Mouse (Mus musculus) liver, embryonic 14.5 days (tissue): ENCODE data around the gene Tgm5. TPM values are rescaled to one million over a fixed set of nuclear protein-coding genes. Genes with fewer than 3 reads are reported as not detected.

ENCODE experiments used
- ATAC-seq: fragments of 200-750 bp; cut with Nextera tagmentation; 2 replicates; pipeline ENCODE4 v1.8.0; 2017; ENCODE audit warnings: moderate number of reproducible peaks, mild to moderate bottlenecking, moderate library complexity; ENCODE audit not compliant: insufficient read depth
- DNase-seq, 3 experiments: peaks; one replicate each; pipeline ENCODE4 v3.0.0-alpha.2; 2012 to 2013; ENCODE audit warnings: low read depth in 3 of 3, low spot score in 3 of 3
- H3K27ac ChIP-seq: fragments of 300-500 bp; sonication (generic); 2 replicates; pipeline ENCODE4 v1.5.1; 2014; ENCODE audit warnings: moderate library complexity, mild to moderate bottlenecking, control low read depth, inconsistent platforms
- H3K27me3 ChIP-seq: fragments of 300-500 bp; sonication (generic); 2 replicates; pipeline ENCODE4 v1.6.1; 2014; ENCODE audit warnings: mild to moderate bottlenecking, low read length, moderate library complexity; ENCODE audit not compliant: control insufficient read depth, insufficient read depth
- H3K36me3 ChIP-seq: fragments of 300-500 bp; sonication (generic); replicated peaks from 2 replicates; pipeline ENCODE4 v1.6.1; 2014; ENCODE audit warnings: low read depth; ENCODE audit not compliant: control insufficient read depth, insufficient read depth
- H3K4me1 ChIP-seq, 2 experiments: fragments of 200-500 bp in 1 of 2; fragments of 300-500 bp in 1 of 2; sonication (generic) in 1 of 2; replicated peaks; 2 replicates each; pipeline ENCODE4 v1.6.1; 2012 to 2014; ENCODE audit warnings: antibody characterized with exemption in 1 of 2, inconsistent platforms in 1 of 2, low read length in 1 of 2; ENCODE audit not compliant: control insufficient read depth in 2 of 2, insufficient read depth in 2 of 2
- H3K4me2 ChIP-seq: fragments of 300-500 bp; sonication (generic); 2 replicates; pipeline ENCODE4 v1.6.1; 2014; ENCODE audit warnings: low read depth, mild to moderate bottlenecking, control low read depth, moderate library complexity
- H3K4me3 ChIP-seq, 2 experiments: fragments of 200-500 bp in 1 of 2; fragments of 300-500 bp in 1 of 2; sonication (generic) in 1 of 2; 2 replicates each; pipeline ENCODE4 v1.5.1; 2012 to 2014; ENCODE audit warnings: low read depth in 2 of 2, low read length in 2 of 2, mild to moderate bottlenecking in 2 of 2, control low read depth in 1 of 2, inconsistent platforms in 1 of 2, moderate library complexity in 1 of 2; ENCODE audit not compliant: insufficient read depth in 1 of 2
- H3K9ac ChIP-seq: fragments of 300-500 bp; sonication (generic); replicated peaks from 2 replicates; pipeline ENCODE4 v1.6.1; 2014; ENCODE audit warnings: mild to moderate bottlenecking, control low read depth, moderate library complexity
- H3K9me3 ChIP-seq: fragments of 300-500 bp; sonication (generic); 2 replicates; pipeline ENCODE4 v1.6.1; 2016; ENCODE audit warnings: low read length, mixed read lengths; ENCODE audit not compliant: control insufficient read depth
- CTCF ChIP-seq: IDR thresholded peaks from 2 replicates; pipeline ENCODE4 v1.5.1; 2016; ENCODE audit warnings: antibody characterized with exemption, low read depth, control low read depth
- EP300 ChIP-seq: IDR thresholded peaks from 2 replicates; pipeline ENCODE4 v1.6.1; 2016; ENCODE audit warnings: antibody characterized with exemption, low read depth
- WGBS: fragments of 180-500 bp; shearing (Covaris S2); extraction: QIAGEN DNeasy Blood & Tissue Kit; methylation state at CpG from one replicate; pipeline ENCODE4 v1.1.7; 2014; ENCODE audit not compliant: insufficient replicate concordance; 5-methylcytosine and 5-hydroxymethylcytosine counted together
- polyA plus RNA-seq, 2 experiments: library from polyadenylated mRNA; depleted of rRNA in 1 of 2; stranded (reverse) in 1 of 2; unstranded in 1 of 2; fragments of >200 nt; fragmentation: Nextera tagmentation in 1 of 2; extraction: Ambion mirVana in 1 of 2; gene quantifications; 2 replicates each; pipeline versions ENCODE4 v1.2.1 to v1.2.3; 2012 to 2014

The Tgm5 gene
- polyA plus RNA-seq, 2 experiments: not detected

GRCm38 (mm10) chr2:121036733-121037341, 48.8 kb downstream of the Tgm5 start, which contains the start of gene Epb42:
Gene Epb42 (minus strand): TSS chr2:121037072.
- 12% methylated on average over 5 of the region's 5 CpGs for WGBS
- Histone ChIP-seq H3K9me3 (no peaks in the 10 kb centered on the region; the same call in 1 of the 2 replicates), H3K4me2 (peak within 1 kb of the TSS; percentile 86), H3K27me3 (no peaks in the 10 kb centered on the region), H3K4me1 (peaks cover 6 to 21% of the 10 kb centered on the region in 2 experiments), H3K9ac (peak within 1 kb of the TSS; percentile 91), H3K27ac (peak within 1 kb of the TSS; percentile 98), H3K36me3 (peaks cover 38% of the 10 kb centered on the region), H3K4me3 (peak within 1 kb of the TSS; percentile 89 to 99)
- peak; percentile 99 for ATAC-seq
- no peak for TF ChIP-seq CTCF
- TF ChIP-seq EP300: peak; percentile 91
- peak; percentile 89 to 92 (median 92) for DNase-seq

- no peak overlapping the region for H3K4me2 ChIP-seq
- no peak overlapping the region for H3K27ac ChIP-seq
- H3K9me3 ChIP-seq: no peaks in the 10 kb centered on the region
- DNase-seq: no peak
- H3K4me1 ChIP-seq: no peaks in the 10 kb centered on the region
- no peak overlapping the region for H3K4me3 ChIP-seq
- no peak for ATAC-seq
- H3K27me3 ChIP-seq: no peaks in the 10 kb centered on the region
- H3K9ac ChIP-seq: no peak overlapping the region
- H3K36me3 ChIP-seq: peaks cover 95% of the 10 kb centered on the region
- WGBS: 73% methylated on average over 5 of the region's 5 CpGs
- TF ChIP-seq EP300: no peak
Observed at GRCm38 (mm10) chr2:121022918-121023317, 62.7 kb downstream of the Tgm5 start.

- H3K27ac ChIP-seq: no peak overlapping the region
- no peak for ATAC-seq
- no peak for DNase-seq
- no peak overlapping the region for H3K9ac ChIP-seq
- no peak for TF ChIP-seq CTCF
- no peak for TF ChIP-seq EP300
- WGBS: 85% methylated on average over 1 of the region's 1 CpGs
- no peak overlapping the region for H3K4me3 ChIP-seq
- H3K9me3 ChIP-seq: no peaks in the 10 kb centered on the region
- H3K4me2 ChIP-seq: no peak overlapping the region
- H3K36me3 ChIP-seq: peaks cover 54% of the 10 kb centered on the region
- H3K4me1 ChIP-seq: no peaks in the 10 kb centered on the region
- H3K27me3 ChIP-seq: no peaks in the 10 kb centered on the region
Observed at GRCm38 (mm10) chr2:121017151-121017550, 68.5 kb downstream of the Tgm5 start.

- no peaks in the 10 kb centered on the region for H3K27me3 ChIP-seq
- no peaks in the 10 kb centered on the region for H3K4me1 ChIP-seq
- peaks cover 45% of the 10 kb centered on the region for H3K36me3 ChIP-seq
- no peak overlapping the region for H3K4me2 ChIP-seq
- H3K9ac ChIP-seq: no peak overlapping the region
- no peak overlapping the region for H3K4me3 ChIP-seq
- no peak overlapping the region for H3K27ac ChIP-seq
- WGBS: 82% methylated on average over 9 of the region's 9 CpGs
- DNase-seq: no peak
- TF ChIP-seq CTCF (no peak), EP300 (no peak)
- no peak for ATAC-seq
- H3K9me3 ChIP-seq: no peaks in the 10 kb centered on the region
Observed at GRCm38 (mm10) chr2:121016226-121016625, 69.4 kb downstream of the Tgm5 start.

GRCm38 (mm10) chr2:121015507-121015906, 70.1 kb downstream of the Tgm5 start:
- peaks cover 38% of the 10 kb centered on the region for H3K36me3 ChIP-seq
- no peaks in the 10 kb centered on the region for H3K4me1 ChIP-seq
- H3K27ac ChIP-seq: no peak overlapping the region
- no peak overlapping the region for H3K4me3 ChIP-seq
- 75% methylated on average over 2 of the region's 2 CpGs for WGBS
- H3K9me3 ChIP-seq: no peaks in the 10 kb centered on the region
- TF ChIP-seq CTCF (no peak), EP300 (no peak)
- ATAC-seq: no peak
- H3K4me2 ChIP-seq: no peak overlapping the region
- H3K27me3 ChIP-seq: no peaks in the 10 kb centered on the region
- DNase-seq: no peak
- H3K9ac ChIP-seq: no peak overlapping the region
